Mouse (Mus musculus): ENCODE measurements around the gene Rps6ka1. TPM values are rescaled to one million over a fixed set of nuclear protein-coding genes. Genes with fewer than 3 reads are reported as not detected.

Gene Rps6ka1
- polyA plus RNA-seq, 1 experiment, result 1.7 TPM

- TF ChIP-seq MAX (IDR thresholded peaks at IDR 0.05; ENCODE audit: low read depth) (no peak), POLR2A (IDR thresholded peaks at IDR 0.05; ENCODE audit: insufficient read length, low read depth) (no peak)
- no peaks in the 10 kb centered on the region for H3K36me3 ChIP-seq (ENCODE audit: control insufficient read depth, insufficient read depth)
- H3K79me2 ChIP-seq (ENCODE audit: control insufficient read depth, insufficient read depth), result no peaks in the 10 kb centered on the region
- no peak overlapping the region for H3K4me3 ChIP-seq
- H3ac ChIP-seq (ENCODE audit: control insufficient read depth, insufficient read length), result no peak overlapping the region
- no peak overlapping the region for H3K4me2 ChIP-seq (ENCODE audit: low read depth)
- no peaks in the 10 kb centered on the region for H3K27me3 ChIP-seq (ENCODE audit: control insufficient read depth, insufficient read depth, insufficient read length)
Observed at GRCm38 (mm10) chr4:133900887-133901286, 13.3 kb upstream of the Rps6ka1 start.

GRCm38 (mm10) chr4:133900352-133900751 lies 12.8 kb upstream of the Rps6ka1 start:
- H3K4me2 ChIP-seq (ENCODE audit: low read depth), result no peak overlapping the region
- TF ChIP-seq MYOG (IDR thresholded peaks at IDR 0.05; ENCODE audit: control insufficient read depth in 1 of 3, insufficient read depth in 1 of 3, insufficient read length in 2 of 3, low read depth in 2 of 3) (no peak), TCF12 (IDR thresholded peaks at IDR 0.05; ENCODE audit: insufficient read depth, poor library complexity, severe bottlenecking) (no peak), E2F4 (IDR thresholded peaks at IDR 0.05; ENCODE audit: insufficient read depth) (no peak), USF1 (IDR thresholded peaks at IDR 0.05; ENCODE audit: low read depth) (no peak), CEBPB (IDR thresholded peaks at IDR 0.05; ENCODE audit: insufficient read depth, poor library complexity, severe bottlenecking) (no peak), TCF3 (IDR thresholded peaks at IDR 0.05; ENCODE audit: insufficient read length, low read depth) (no peak), POLR2A (IDR thresholded peaks at IDR 0.05; ENCODE audit: insufficient read length, low read depth) (no peak), REST (IDR thresholded peaks at IDR 0.05; ENCODE audit: insufficient read depth, insufficient read length) (no peak), SRF (IDR thresholded peaks at IDR 0.05; ENCODE audit: control insufficient read depth, insufficient read length, low read depth) (no peak), POLR2AphosphoS2 (IDR thresholded peaks at IDR 0.05; ENCODE audit: insufficient read length, low read depth) (no peak), MAX (IDR thresholded peaks at IDR 0.05; ENCODE audit: low read depth) (no peak)
- H3ac ChIP-seq (ENCODE audit: control insufficient read depth, insufficient read length), result no peak overlapping the region
- no peaks in the 10 kb centered on the region for H3K79me2 ChIP-seq (ENCODE audit: control insufficient read depth, insufficient read depth)
- no peaks in the 10 kb centered on the region for H3K36me3 ChIP-seq (ENCODE audit: control insufficient read depth, insufficient read depth)
- H3K27me3 ChIP-seq (ENCODE audit: control insufficient read depth, insufficient read depth, insufficient read length), result no peaks in the 10 kb centered on the region
- H3K4me3 ChIP-seq, result no peak overlapping the region

GRCm38 (mm10) chr4:133899241-133899800 lies 11.7 kb upstream of the Rps6ka1 start:
- Histone ChIP-seq H3K4me3 (no peak overlapping the region), H3K4me2 (ENCODE audit: low read depth) (no peak overlapping the region), H3ac (ENCODE audit: control insufficient read depth, insufficient read length) (no peak overlapping the region), H3K36me3 (ENCODE audit: control insufficient read depth, insufficient read depth) (no peaks in the 10 kb centered on the region), H3K27me3 (ENCODE audit: control insufficient read depth, insufficient read depth, insufficient read length) (no peaks in the 10 kb centered on the region), H3K79me2 (ENCODE audit: control insufficient read depth, insufficient read depth) (no peaks in the 10 kb centered on the region)
- TF ChIP-seq SRF (IDR thresholded peaks at IDR 0.05; ENCODE audit: control insufficient read depth, insufficient read length, low read depth), result no peak
- no peak for TF ChIP-seq MYOD1 (IDR thresholded peaks at IDR 0.05; ENCODE audit: control insufficient read depth in 1 of 3, insufficient read length in 2 of 3, low read depth in 2 of 3)
- TF ChIP-seq POLR2AphosphoS2 (IDR thresholded peaks at IDR 0.05; ENCODE audit: insufficient read length, low read depth), result no peak
- TF ChIP-seq TCF12 (IDR thresholded peaks at IDR 0.05; ENCODE audit: insufficient read depth, poor library complexity, severe bottlenecking), result no peak
- no peak for TF ChIP-seq POLR2A (IDR thresholded peaks at IDR 0.05; ENCODE audit: insufficient read length, low read depth)
- TF ChIP-seq REST (IDR thresholded peaks at IDR 0.05; ENCODE audit: insufficient read depth, insufficient read length), result no peak
- TF ChIP-seq MYOG (IDR thresholded peaks at IDR 0.05; ENCODE audit: control insufficient read depth in 1 of 3, insufficient read depth in 1 of 3, insufficient read length in 2 of 3, low read depth in 2 of 3), result no peak
- no peak for TF ChIP-seq USF1 (IDR thresholded peaks at IDR 0.05; ENCODE audit: low read depth)
- no peak for TF ChIP-seq TCF3 (IDR thresholded peaks at IDR 0.05; ENCODE audit: insufficient read length, low read depth)
- no peak for TF ChIP-seq CEBPB (IDR thresholded peaks at IDR 0.05; ENCODE audit: insufficient read depth, poor library complexity, severe bottlenecking)
- TF ChIP-seq E2F4 (IDR thresholded peaks at IDR 0.05; ENCODE audit: insufficient read depth), result no peak
- no peak for TF ChIP-seq MAX (IDR thresholded peaks at IDR 0.05; ENCODE audit: low read depth)

- H3K27me3 ChIP-seq (ENCODE audit: control insufficient read depth, insufficient read depth, insufficient read length), result no peaks in the 10 kb centered on the region
- no peak overlapping the region for H3ac ChIP-seq (ENCODE audit: control insufficient read depth, insufficient read length)
- no peak overlapping the region for H3K4me2 ChIP-seq (ENCODE audit: low read depth)
- no peaks in the 10 kb centered on the region for H3K79me2 ChIP-seq (ENCODE audit: control insufficient read depth, insufficient read depth)
- no peak for TF ChIP-seq TCF12 (IDR thresholded peaks at IDR 0.05; ENCODE audit: insufficient read depth, poor library complexity, severe bottlenecking)
- TF ChIP-seq E2F4 (IDR thresholded peaks at IDR 0.05; ENCODE audit: insufficient read depth), result no peak
- TF ChIP-seq MYOG (IDR thresholded peaks at IDR 0.05; ENCODE audit: control insufficient read depth in 1 of 3, insufficient read depth in 1 of 3, insufficient read length in 2 of 3, low read depth in 2 of 3), result no peak
- no peak for TF ChIP-seq MYOD1 (IDR thresholded peaks at IDR 0.05; ENCODE audit: control insufficient read depth in 1 of 3, insufficient read length in 2 of 3, low read depth in 2 of 3)
- no peak for TF ChIP-seq CEBPB (IDR thresholded peaks at IDR 0.05; ENCODE audit: insufficient read depth, poor library complexity, severe bottlenecking)
- TF ChIP-seq SRF (IDR thresholded peaks at IDR 0.05; ENCODE audit: control insufficient read depth, insufficient read length, low read depth), result no peak
- no peak for TF ChIP-seq POLR2AphosphoS2 (IDR thresholded peaks at IDR 0.05; ENCODE audit: insufficient read length, low read depth)
- no peak for TF ChIP-seq REST (IDR thresholded peaks at IDR 0.05; ENCODE audit: insufficient read depth, insufficient read length)
- TF ChIP-seq USF1 (IDR thresholded peaks at IDR 0.05; ENCODE audit: low read depth), result no peak
- no peak for TF ChIP-seq TCF3 (IDR thresholded peaks at IDR 0.05; ENCODE audit: insufficient read length, low read depth)
- TF ChIP-seq MAX (IDR thresholded peaks at IDR 0.05; ENCODE audit: low read depth), result no peak
- no peak for TF ChIP-seq POLR2A (IDR thresholded peaks at IDR 0.05; ENCODE audit: insufficient read length, low read depth)
- H3K36me3 ChIP-seq (ENCODE audit: control insufficient read depth, insufficient read depth), result no peaks in the 10 kb centered on the region
- H3K4me3 ChIP-seq, result no peak overlapping the region
Observed at GRCm38 (mm10) chr4:133898151-133898550, 10.6 kb upstream of the Rps6ka1 start.

GRCm38 (mm10) chr4:133897431-133897891 lies 9.9 kb upstream of the Rps6ka1 start:
- H3K27me3 ChIP-seq (ENCODE audit: control insufficient read depth, insufficient read depth, insufficient read length), result no peaks in the 10 kb centered on the region
- no peak overlapping the region for H3ac ChIP-seq (ENCODE audit: control insufficient read depth, insufficient read length)
- H3K79me2 ChIP-seq (ENCODE audit: control insufficient read depth, insufficient read depth), result no peaks in the 10 kb centered on the region
- no peaks in the 10 kb centered on the region for H3K36me3 ChIP-seq (ENCODE audit: control insufficient read depth, insufficient read depth)
- H3K4me2 ChIP-seq (ENCODE audit: low read depth), result no peak overlapping the region
- TF ChIP-seq POLR2AphosphoS2 (IDR thresholded peaks at IDR 0.05; ENCODE audit: insufficient read length, low read depth) (no peak), REST (IDR thresholded peaks at IDR 0.05; ENCODE audit: insufficient read depth, insufficient read length) (no peak), E2F4 (IDR thresholded peaks at IDR 0.05; ENCODE audit: insufficient read depth) (no peak), POLR2A (IDR thresholded peaks at IDR 0.05; ENCODE audit: insufficient read length, low read depth) (no peak), MAX (IDR thresholded peaks at IDR 0.05; ENCODE audit: low read depth) (no peak), MYOD1 (IDR thresholded peaks at IDR 0.05; ENCODE audit: control insufficient read depth in 1 of 3, insufficient read length in 2 of 3, low read depth in 2 of 3) (no peak), TCF12 (IDR thresholded peaks at IDR 0.05; ENCODE audit: insufficient read depth, poor library complexity, severe bottlenecking) (no peak), SRF (IDR thresholded peaks at IDR 0.05; ENCODE audit: control insufficient read depth, insufficient read length, low read depth) (no peak), USF1 (IDR thresholded peaks at IDR 0.05; ENCODE audit: low read depth) (no peak), MYOG (IDR thresholded peaks at IDR 0.05; ENCODE audit: control insufficient read depth in 1 of 3, insufficient read depth in 1 of 3, insufficient read length in 2 of 3, low read depth in 2 of 3) (no peak), TCF3 (IDR thresholded peaks at IDR 0.05; ENCODE audit: insufficient read length, low read depth) (no peak), CEBPB (IDR thresholded peaks at IDR 0.05; ENCODE audit: insufficient read depth, poor library complexity, severe bottlenecking) (no peak)
- no peak overlapping the region for H3K4me3 ChIP-seq
